Mouse (Mus musculus) naive thymus-derived CD4-positive, alpha-beta T cell, adult 2 months (primary cell): ENCODE data around the gene Cnnm1.

ENCODE experiments used
- DNase-seq: peaks from one replicate; pipeline ENCODE4 v3.0.0-alpha.2; 2011; ENCODE audit warnings: low read depth

Gene Cnnm1

GRCm38 (mm10) chr19:43440112-43440737 is at the start of gene Cnnm1:
Gene Cnnm1 (plus strand): TSS chr19:43440436.
- DNase-seq: no peak

DNA sequence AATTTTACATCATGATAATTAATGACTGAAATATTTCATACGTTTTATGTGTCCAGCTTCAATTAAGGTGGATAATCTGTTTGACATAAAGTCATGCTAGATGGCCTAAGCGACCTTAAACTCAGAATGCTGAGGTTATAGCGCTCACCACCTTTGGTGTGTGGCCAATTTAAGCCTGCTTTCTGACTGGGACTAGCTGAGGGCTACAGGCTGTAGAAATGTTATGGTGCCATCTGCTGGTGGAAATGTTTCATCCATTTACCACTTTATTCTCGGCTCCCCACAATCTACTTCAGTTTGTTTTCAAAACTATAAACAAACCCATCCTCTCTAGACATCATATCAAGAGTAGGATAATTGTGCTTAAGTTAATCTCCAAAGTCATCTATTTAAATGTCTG is 43.9 kb upstream of the Cnnm1 start:
- peak; percentile 53 for DNase-seq

DNA sequence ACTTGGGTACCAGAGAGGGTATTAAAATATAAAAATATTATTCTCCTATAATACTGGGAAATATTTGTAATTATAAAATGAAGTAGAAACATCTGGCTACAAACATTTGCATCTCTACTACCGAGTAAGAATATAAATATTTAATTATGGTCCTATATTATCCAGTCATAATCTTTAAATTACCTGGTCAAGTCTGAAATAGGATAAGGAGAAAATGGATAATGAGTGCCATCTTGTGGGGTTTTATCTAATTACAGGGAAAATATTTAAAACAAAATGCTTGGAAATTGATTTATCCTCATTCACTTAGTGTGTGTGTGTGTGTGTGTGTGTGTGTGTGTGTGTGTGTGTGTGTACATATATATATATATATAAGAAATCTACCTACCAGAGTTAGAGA is 33.1 kb upstream of the Cnnm1 start:
- DNase-seq: no peak

DNA sequence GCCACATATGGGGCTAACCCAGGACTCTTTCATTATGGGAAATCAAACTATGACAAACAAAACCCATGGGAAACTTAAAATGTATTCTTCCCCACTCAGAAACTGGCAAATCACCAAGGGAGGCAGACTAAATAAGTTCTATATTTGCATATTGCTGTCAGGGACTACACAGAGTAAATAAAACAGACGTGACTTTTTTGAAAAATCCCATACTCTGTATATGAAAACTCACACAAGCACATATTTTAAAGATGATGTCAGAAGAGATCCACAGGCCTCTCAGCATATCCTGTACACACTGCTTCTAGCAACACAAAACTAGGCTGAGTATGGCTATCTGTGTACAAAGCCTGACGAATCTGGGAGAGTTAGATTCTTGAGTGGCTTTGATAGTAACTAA is 24.7 kb upstream of the Cnnm1 start:
- no peak for DNase-seq

DNA sequence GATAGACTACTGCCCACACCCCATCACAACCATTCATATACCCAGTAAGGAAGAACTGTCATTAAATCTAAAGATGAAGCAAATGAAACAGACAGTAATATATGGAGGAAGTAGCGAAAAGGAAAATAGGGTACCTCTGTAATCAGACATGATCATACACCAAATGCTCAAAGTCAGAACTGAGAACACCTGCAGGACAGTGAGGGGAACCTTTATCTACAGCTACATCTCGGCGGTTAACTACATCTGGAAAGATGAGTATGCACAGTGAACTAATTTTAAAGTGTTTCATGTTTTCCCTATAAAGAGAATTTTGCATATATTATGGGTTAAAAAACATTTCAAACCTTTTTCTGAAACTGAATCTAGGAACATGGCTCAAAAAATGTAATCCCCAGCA is 19.7 kb upstream of the Cnnm1 start:
- DNase-seq: no peak

DNA sequence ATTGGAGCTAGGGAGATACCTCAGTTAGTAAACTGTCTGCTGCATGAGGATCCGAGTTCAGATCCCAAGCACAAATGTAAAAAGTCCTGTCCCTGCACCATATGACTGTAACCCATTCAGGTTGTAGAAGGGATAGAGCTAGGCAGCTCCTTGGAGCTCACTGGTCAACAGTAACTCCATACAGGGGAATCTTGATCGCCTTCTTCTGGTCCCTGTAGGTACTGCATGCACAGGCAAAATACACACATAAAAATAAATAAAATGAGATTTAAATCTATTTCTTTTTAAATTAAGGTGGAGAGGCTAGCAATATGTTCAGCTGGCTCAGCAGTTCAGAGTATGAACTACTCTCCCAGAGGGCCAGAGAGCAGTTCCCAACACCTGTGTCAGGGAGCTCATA is 16.2 kb upstream of the Cnnm1 start:
- DNase-seq: no peak

DNA sequence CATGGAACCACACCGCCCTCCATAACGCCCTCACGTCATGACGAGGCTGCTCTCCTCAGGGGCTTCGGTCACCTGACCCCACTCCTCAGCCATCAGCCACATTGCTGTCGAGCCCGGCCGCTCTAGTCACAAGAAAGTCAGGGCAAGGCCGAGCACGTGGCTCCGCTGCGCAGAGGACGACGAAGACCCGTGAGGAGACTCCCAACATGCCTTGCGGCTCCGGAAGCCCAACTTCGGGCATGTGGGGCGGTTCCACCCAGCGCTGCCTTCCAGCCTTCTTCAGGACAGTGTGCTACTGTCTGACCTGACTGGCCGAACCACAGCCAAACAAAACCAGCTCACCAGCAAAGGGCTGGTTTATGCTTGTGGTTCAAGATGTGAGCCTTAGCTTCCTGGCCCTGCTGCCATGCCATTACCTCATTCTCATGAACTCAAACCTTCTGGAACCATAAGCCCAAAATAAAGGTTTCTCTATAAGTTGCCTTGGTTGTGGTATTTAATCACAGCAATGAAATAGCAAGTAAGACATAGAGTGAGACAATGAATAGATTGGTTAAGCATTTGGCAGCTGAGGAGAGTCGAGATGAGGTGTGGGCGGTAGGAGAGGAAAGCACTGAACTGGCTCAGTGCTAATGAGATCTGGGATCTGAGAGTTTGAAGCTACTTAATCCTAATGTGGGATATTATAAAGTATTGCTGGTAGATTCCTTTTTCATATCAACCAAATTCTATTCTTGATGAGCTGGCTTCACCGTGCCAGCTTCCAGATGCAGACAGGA is 12.6 kb upstream of the Cnnm1 start:
- DNase-seq: no peak

- no peak for DNase-seq
These were observed 990 bp upstream of the Cnnm1 start for GRCm38 (mm10) chr19:43439246-43439645.

DNA sequence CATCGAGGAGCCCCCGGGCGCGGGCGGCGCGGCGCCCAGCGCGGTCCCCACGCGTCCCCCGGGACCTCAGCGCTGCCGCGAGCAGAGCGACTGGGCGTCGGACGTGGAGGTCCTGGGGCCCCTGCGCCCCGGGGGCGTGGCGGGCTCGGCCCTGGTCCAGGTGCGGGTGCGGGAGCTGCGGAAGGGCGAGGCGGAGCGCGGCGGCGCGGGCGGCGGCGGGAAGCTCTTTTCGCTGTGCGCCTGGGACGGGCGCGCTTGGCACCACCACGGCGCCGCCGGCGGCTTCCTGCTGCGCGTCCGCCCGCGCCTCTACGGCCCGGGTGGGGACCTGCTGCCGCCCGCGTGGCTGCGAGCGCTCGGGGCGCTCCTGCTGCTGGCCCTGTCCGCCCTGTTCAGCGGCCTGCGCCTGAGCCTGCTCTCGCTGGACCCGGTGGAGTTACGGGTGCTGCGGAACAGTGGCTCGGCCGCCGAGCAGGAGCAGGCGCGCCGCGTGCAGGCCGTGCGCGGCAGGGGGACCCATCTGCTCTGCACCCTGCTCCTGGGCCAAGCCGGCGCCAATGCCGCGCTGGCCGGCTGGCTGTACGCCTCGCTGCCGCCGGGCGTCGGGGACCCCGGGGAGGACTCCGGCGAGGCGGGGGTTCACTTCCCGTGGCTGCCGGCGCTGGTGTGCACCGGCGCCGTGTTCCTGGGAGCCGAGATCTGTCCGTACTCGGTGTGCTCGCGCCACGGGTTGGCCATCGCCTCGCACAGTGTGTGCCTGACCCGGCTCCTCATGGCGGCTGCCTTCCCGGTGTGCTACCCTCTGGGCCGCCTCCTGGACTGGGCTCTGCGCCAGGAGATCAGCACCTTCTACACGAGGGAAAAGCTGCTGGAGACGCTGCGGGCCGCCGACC is 778 bp downstream of the Cnnm1 start:
- no peak for DNase-seq

- no peak for DNase-seq
These were observed 1.4 kb downstream of the Cnnm1 start for GRCm38 (mm10) chr19:43441661-43441990.

GRCm38 (mm10) chr19:43442269-43442668 is 2.0 kb downstream of the Cnnm1 start:
- DNase-seq: no peak

DNA sequence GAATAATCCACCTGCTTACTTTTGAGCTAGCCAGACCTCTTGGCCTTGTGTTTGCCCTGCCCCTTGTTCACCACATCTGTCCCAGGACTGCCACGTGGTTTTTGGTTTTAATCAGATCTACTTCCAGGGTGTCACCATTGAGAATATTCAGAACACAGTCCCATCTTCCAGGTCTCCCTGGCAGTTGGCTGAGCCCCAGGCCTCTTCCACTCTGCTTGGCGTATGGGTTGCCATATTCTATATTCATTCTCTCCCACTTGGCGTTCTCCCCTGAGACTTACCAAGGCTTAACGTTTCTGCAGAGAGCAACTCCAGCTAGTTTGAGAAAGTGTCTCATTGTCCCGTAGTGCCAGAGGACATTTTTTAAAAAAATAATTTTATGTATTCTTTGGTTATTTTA is 2.7 kb downstream of the Cnnm1 start:
- no peak for DNase-seq

DNA sequence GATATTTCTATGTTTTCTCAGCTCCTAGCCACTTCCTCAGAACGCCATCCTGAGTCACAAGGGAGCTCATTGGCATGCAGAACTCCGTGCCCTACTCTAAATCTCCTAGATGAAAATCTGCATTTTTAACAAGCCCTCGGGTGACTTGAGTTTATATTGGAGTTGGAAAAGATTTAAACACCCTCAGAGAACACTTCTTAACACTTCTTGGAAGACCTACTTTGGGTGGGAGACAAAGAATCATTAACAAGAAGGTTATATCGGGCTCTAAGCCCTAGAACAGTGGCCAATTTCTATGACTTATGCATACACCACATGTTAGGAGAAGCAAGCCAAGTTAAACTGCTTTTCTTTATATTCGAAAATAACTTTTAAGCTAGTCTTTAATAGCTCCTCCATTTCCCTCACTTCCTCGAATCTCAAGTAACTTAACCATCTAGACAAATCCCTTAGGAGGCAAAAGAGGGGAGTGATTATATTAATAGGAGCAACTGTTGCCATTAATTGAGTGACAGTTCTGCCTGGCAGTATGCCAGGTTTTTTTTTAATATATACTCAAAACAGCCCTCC is 4.5 kb downstream of the Cnnm1 start:
- DNase-seq: no peak

DNA sequence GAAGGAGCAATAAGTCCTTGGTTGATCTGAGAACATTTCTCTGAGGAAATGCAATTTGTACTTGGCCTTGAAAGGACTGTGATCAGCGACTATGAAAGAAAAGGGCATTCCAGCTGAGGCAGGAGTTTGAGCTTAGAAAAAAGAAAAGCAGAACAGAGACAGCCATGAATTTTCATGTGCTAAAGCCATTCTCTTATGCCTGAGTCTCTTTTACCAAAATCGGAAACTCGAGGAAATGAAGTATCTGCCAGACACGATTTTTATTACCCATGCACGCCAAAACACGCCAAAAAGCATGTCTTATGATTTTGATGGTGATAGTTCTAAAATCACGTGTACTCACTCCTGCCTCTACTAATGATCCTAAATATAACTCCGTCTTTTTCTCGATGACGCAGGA is 11.3 kb downstream of the Cnnm1 start:
- no peak for DNase-seq

DNA sequence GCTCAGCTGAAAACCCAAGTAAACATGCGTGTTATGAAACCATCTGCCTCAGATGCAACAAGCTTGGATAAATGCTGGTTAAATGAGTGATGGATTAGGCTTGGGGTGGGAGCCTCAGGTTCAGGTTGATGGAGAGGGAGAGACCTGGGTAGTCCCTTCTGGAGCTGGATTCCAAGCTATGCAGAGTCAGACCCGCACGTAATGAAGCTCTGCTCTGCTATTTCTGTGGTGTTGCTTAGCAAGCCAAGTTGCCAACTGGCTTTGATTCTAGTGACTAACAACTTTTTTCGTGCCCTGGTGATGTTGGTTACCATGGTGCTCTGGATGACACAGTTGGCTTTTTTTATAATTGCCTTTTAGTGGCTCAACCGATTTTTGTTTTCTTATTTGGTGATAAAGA is 11.9 kb downstream of the Cnnm1 start:
- DNase-seq: no peak

GRCm38 (mm10) chr19:43453025-43453424 is 12.8 kb downstream of the Cnnm1 start:
- no peak for DNase-seq

GRCm38 (mm10) chr19:43459948-43460347 is 19.7 kb downstream of the Cnnm1 start:
- DNase-seq: no peak

DNA sequence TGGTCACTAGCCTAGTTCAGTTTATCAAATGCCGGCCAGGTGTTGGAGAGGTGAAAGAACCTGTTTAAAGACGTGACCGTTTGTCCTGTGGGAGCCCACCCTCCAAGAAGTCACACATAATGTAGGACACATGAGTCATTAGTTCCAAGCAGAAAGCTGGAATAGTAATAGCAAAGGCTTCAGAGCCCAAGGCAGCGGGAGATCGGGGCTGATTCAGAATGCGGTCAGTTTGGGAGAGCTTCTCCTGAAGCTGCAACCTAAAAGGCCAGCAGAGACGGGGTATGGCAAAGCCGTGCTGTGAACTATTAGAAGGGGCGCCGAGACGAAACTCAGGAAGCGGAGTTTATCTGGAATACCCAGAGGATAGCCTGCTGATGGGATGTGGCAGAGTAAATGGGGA is 20.2 kb downstream of the Cnnm1 start:
- DNase-seq: no peak

GRCm38 (mm10) chr19:43462141-43462540 is 21.9 kb downstream of the Cnnm1 start:
- DNase-seq: no peak

DNA sequence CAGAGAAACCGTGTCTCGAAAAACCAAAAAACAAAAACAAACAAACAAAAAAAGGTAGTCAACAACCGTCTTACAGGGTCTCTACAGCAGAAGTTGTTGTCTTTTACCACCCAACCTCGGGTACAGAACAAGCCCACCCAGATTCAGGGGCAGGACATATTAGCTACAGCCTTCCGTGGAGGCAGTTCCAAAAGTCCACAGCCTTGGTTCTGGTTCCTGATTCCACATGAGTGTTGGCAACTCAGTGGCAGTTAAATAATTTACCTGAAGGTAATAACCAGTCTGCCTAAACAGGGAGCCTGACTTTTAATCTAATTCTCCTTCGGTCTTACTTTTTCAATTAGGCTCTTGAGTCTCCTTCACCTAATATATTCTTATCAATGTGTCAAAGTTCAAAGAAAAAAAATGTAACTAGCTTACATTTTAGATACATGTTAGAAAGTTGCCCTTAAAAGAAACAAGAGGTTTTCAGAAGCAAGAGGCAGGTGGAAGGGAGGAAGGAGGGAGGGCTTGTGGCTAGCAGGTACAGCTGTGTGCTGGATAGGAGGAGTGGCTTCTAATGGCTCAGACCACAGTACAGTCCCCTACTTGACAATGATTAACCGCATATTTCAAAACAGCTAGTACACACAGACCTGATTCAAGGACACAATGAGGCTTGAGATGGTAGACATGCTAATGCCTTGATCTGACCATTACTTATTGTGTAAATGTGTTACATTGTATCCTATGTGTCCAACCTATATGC is 23.5 kb downstream of the Cnnm1 start:
- no peak for DNase-seq

DNA sequence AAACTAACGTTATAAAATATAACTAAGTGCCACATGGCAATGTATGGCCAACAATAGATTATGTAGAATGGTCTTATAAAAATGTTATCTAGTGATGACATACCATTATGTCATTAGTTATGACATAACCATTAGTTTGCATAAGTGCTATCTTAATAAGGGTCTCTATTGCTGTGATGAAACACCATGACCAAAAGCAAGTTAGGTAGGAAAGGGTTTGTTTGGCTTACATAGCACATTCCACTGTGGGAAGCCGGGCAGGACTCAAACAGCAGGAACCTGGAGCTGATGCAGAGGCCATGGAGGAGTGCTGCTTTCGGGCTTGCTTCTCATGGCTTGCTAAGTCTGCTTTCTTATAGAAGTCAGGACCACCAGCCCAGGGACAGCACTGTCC is 24.1 kb downstream of the Cnnm1 start:
- DNase-seq: no peak

- no peak for DNase-seq
These were observed 24.8 kb downstream of the Cnnm1 start for GRCm38 (mm10) chr19:43465076-43465475.
